Mouse (Mus musculus): ENCODE data around the gene Pip5k1b. TPM values are rescaled to one million over a fixed set of nuclear protein-coding genes. Genes with fewer than 3 reads are reported as not detected.

Gene Pip5k1b
- polyA plus RNA-seq, 1 experiment from 2014 or later: 0.34 TPM

GRCm38 (mm10) chr19:24526731-24527612 lies 28.7 kb downstream of the Pip5k1b start:
- no peak overlapping the region for H3K27ac ChIP-seq
- no peak overlapping the region for H3K9ac ChIP-seq
- WGBS: 75% methylated on average over 15 of the region's 15 CpGs
- no peak overlapping the region for H3K4me2 ChIP-seq
- H3K27me3 ChIP-seq: no peaks in the 10 kb centered on the region
- H3K4me3 ChIP-seq: no peak overlapping the region
- no peaks in the 10 kb centered on the region for H3K4me1 ChIP-seq
- no peaks in the 10 kb centered on the region for H3K36me3 ChIP-seq
- H3K9me3 ChIP-seq: no peaks in the 10 kb centered on the region
- ATAC-seq (ENCODE audit: insufficient number of reproducible peaks, insufficient read depth, low FRiP score, low TSS enrichment, low read depth): no peak

GRCm38 (mm10) chr19:24523476-24524313 lies 32.0 kb downstream of the Pip5k1b start:
- H3K9me3 ChIP-seq: no peaks in the 10 kb centered on the region
- no peak overlapping the region for H3K27ac ChIP-seq
- ATAC-seq (ENCODE audit: insufficient number of reproducible peaks, insufficient read depth, low FRiP score, low TSS enrichment, low read depth): no peak
- no peaks in the 10 kb centered on the region for H3K4me1 ChIP-seq
- H3K36me3 ChIP-seq: no peaks in the 10 kb centered on the region
- WGBS: 81% methylated on average over 15 of the region's 15 CpGs
- no peak overlapping the region for H3K4me3 ChIP-seq
- no peak overlapping the region for H3K9ac ChIP-seq
- no peaks in the 10 kb centered on the region for H3K27me3 ChIP-seq
- no peak overlapping the region for H3K4me2 ChIP-seq

- 88% methylated on average over 7 of the region's 7 CpGs for WGBS
Measured at GRCm38 (mm10) chr19:24521997-24522396, 33.7 kb downstream of the Pip5k1b start.

GRCm38 (mm10) chr19:24521146-24521545 lies 34.5 kb downstream of the Pip5k1b start:
- Histone ChIP-seq H3K9me3 (no peaks in the 10 kb centered on the region), H3K4me3 (no peak overlapping the region), H3K4me2 (no peak overlapping the region), H3K36me3 (no peaks in the 10 kb centered on the region), H3K4me1 (no peaks in the 10 kb centered on the region), H3K9ac (no peak overlapping the region), H3K27me3 (no peaks in the 10 kb centered on the region), H3K27ac (no peak overlapping the region)
- WGBS: 84% methylated on average over 9 of the region's 9 CpGs
- no peak for ATAC-seq (ENCODE audit: insufficient number of reproducible peaks, insufficient read depth, low FRiP score, low TSS enrichment, low read depth)

More at GRCm38 (mm10) chr19:24521997-24522396, 33.7 kb downstream of the Pip5k1b start:
- Histone ChIP-seq H3K4me1 (no peaks in the 10 kb centered on the region), H3K9ac (no peak overlapping the region), H3K27me3 (no peaks in the 10 kb centered on the region), H3K4me2 (no peak overlapping the region), H3K27ac (no peak overlapping the region), H3K4me3 (no peak overlapping the region), H3K9me3 (no peaks in the 10 kb centered on the region), H3K36me3 (no peaks in the 10 kb centered on the region)
- ATAC-seq (ENCODE audit: insufficient number of reproducible peaks, insufficient read depth, low FRiP score, low TSS enrichment, low read depth): no peak

DNA sequence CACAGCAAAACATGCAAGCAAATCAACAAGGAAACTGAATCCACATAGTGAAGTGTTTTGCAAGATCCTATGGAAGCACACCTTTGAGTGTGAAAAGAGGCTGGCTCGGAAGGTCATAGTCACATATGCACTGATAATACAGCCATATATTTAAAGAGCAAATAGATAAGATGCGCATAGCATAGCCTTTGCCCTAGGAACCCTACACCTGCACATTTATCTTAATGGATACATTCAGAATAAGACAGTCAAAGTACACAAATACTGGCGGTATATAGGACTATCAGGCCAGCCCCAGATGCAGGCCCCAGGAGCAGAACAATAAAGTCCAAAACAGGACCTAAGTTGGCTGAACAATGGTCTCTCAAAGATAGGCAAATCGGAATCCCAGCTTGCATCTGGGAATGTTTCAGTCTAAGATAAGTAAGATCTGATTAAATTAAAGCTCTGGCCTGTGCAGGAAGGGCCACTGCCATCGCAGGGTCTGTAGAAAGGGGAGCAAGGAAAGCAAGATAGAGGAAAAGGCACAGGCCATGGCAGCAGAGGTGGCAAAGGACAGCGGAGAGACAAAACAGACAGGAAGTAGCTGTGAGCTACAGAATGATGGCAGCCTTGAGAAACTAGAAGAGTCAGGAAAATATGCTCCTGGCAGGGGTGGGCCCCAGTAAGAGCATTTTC lies 35.8 kb downstream of the Pip5k1b start:
- Histone ChIP-seq H3K27ac (no peak overlapping the region), H3K4me3 (no peak overlapping the region), H3K4me1 (no peaks in the 10 kb centered on the region), H3K36me3 (no peaks in the 10 kb centered on the region), H3K9ac (no peak overlapping the region), H3K27me3 (no peaks in the 10 kb centered on the region), H3K9me3 (no peaks in the 10 kb centered on the region), H3K4me2 (no peak overlapping the region)
- 88% methylated on average over 6 of the region's 6 CpGs for WGBS
- no peak for ATAC-seq (ENCODE audit: insufficient number of reproducible peaks, insufficient read depth, low FRiP score, low TSS enrichment, low read depth)

GRCm38 (mm10) chr19:24518384-24518783 lies 37.3 kb downstream of the Pip5k1b start:
- Histone ChIP-seq H3K4me1 (no peaks in the 10 kb centered on the region), H3K27ac (no peak overlapping the region), H3K27me3 (no peaks in the 10 kb centered on the region), H3K36me3 (no peaks in the 10 kb centered on the region), H3K4me2 (no peak overlapping the region), H3K9me3 (no peaks in the 10 kb centered on the region), H3K4me3 (no peak overlapping the region), H3K9ac (no peak overlapping the region)
- peak; percentile 64; the same call in 1 of the 2 replicates for ATAC-seq (ENCODE audit: insufficient number of reproducible peaks, insufficient read depth, low FRiP score, low TSS enrichment, low read depth)

DNA sequence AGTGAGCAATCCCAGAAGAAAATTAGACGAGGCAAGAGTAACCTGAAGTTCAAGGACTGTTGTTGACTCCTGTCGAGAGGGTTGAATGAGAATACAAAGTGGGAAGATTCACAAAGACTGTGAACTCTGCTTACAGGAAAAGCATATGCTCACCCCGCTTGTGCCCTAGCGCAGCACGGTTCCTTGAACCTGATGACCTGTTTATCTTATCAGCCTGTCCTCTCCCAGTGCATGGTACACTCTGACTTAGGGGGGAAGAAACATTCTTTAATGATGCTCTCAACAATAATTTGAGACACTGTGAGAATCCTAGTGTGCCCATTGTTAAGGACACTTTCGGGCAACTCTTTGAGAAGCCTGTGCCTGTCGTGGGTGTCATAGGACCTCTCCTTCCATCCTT lies 38.6 kb downstream of the Pip5k1b start:
- Histone ChIP-seq H3K9ac (no peak overlapping the region), H3K9me3 (no peaks in the 10 kb centered on the region), H3K36me3 (no peaks in the 10 kb centered on the region), H3K27me3 (no peaks in the 10 kb centered on the region), H3K27ac (no peak overlapping the region), H3K4me1 (no peaks in the 10 kb centered on the region), H3K4me2 (no peak overlapping the region), H3K4me3 (no peak overlapping the region)
- WGBS: 87% methylated on average over 7 of the region's 7 CpGs
- no peak for ATAC-seq (ENCODE audit: insufficient number of reproducible peaks, insufficient read depth, low FRiP score, low TSS enrichment, low read depth)

- Histone ChIP-seq H3K4me2 (no peak overlapping the region), H3K27ac (no peak overlapping the region), H3K4me1 (no peaks in the 10 kb centered on the region), H3K9me3 (no peaks in the 10 kb centered on the region), H3K9ac (no peak overlapping the region), H3K27me3 (no peaks in the 10 kb centered on the region), H3K4me3 (no peak overlapping the region), H3K36me3 (no peaks in the 10 kb centered on the region)
- ATAC-seq (ENCODE audit: insufficient number of reproducible peaks, insufficient read depth, low FRiP score, low TSS enrichment, low read depth): no peak
- WGBS: 91% methylated on average over 3 of the region's 3 CpGs
Measured at GRCm38 (mm10) chr19:24515941-24516340, 39.7 kb downstream of the Pip5k1b start.

DNA sequence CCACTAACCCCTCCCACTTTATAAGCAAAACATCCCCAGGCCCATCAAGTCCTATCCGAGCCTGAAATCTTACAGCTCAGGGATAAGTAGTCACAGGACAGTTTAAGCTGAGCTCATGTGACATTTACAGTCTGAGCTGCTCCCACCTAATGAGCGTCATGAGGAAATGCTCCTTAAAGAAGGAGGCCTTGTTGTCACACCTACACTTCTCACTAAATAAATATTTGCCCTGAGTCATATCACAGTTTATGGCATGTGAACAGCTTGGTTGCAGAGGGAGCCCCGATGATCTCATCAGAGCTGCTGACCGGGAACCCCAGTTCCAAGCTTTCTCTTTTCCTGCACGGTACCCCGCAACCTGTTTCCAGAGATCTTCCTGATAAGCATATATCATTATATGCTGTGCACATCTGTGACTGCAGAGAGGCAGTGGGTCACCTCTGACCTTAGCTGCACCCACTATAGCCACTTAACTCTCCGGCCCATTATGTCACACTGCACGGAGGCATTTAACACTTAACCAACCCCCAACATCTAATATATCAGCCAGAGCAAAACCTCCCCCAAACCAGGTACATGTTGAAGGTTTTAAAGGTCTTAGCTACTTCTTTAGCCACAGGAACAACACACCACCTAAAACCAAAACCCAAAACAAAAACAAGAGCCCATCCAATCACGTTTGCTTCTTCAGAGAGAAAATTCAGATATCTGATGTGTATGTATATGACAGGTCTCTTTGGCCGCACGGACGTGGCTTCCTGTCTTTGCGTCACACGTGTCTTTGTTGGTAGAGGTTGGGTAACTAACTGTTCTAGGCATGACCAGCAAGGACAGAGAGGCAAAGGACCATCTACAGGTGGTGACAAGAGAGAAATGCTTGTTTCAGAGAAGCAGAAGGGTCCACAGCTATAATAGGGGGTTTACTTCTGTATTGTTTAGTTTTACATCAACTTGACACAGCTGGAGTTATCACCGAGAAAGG lies 40.7 kb downstream of the Pip5k1b start:
- ATAC-seq (ENCODE audit: insufficient number of reproducible peaks, insufficient read depth, low FRiP score, low TSS enrichment, low read depth): no peak
- no peak overlapping the region for H3K9ac ChIP-seq
- no peak overlapping the region for H3K4me3 ChIP-seq
- H3K27me3 ChIP-seq: no peaks in the 10 kb centered on the region
- H3K9me3 ChIP-seq: no peaks in the 10 kb centered on the region
- H3K4me1 ChIP-seq: no peaks in the 10 kb centered on the region
- H3K27ac ChIP-seq: no peak overlapping the region
- WGBS: 78% methylated on average over 15 of the region's 15 CpGs
- H3K4me2 ChIP-seq: no peak overlapping the region
- H3K36me3 ChIP-seq: no peaks in the 10 kb centered on the region

GRCm38 (mm10) chr19:24513105-24513843 lies 42.4 kb downstream of the Pip5k1b start:
- Histone ChIP-seq H3K36me3 (no peaks in the 10 kb centered on the region), H3K27ac (no peak overlapping the region), H3K9me3 (no peaks in the 10 kb centered on the region), H3K9ac (no peak overlapping the region), H3K4me1 (no peaks in the 10 kb centered on the region), H3K27me3 (no peaks in the 10 kb centered on the region), H3K4me3 (no peak overlapping the region), H3K4me2 (no peak overlapping the region)
- no peak for ATAC-seq (ENCODE audit: insufficient number of reproducible peaks, insufficient read depth, low FRiP score, low TSS enrichment, low read depth)
- WGBS: 83% methylated on average over 20 of the region's 20 CpGs
